In genomic region chr1:44683723-44684122, GRCm38 (mm10) we compare ENCODE assay signal across 16 mouse cellular contexts.
"Had no signal": no experiment of that assay in that cellular context is flagged by ENCODE, and none has a peak within 500 bp of the region (broad histone marks: within the 10 kb centered on the region; RNA-seq: fewer than 3 reads in every experiment).

No protein-coding gene starts in this region.

- H3K27me3 ChIP-seq: limb, embryonic 15.5 days; liver, embryonic 12.5 days; neural tube, embryonic 15.5 days had no signal

- DNase-seq: kidney, adult 8-10 months; kidney, postnatal 4 days; left cerebral cortex, postnatal 4 days; lung, embryonic 14.5 days; lung, postnatal 10 days; lung, postnatal 4 days; midbrain, embryonic 14.5 days; right cerebral cortex, postnatal 4 days; spleen, adult 18-20 months; thymus, adult 18-20 months; thymus, postnatal 14 days had no signal

- H3K27ac ChIP-seq: layer of hippocampus, adult 2 months; limb, embryonic 15.5 days; liver, embryonic 12.5 days; neural tube, embryonic 15.5 days had no signal

- H3K36me3 ChIP-seq: limb, embryonic 15.5 days; liver, embryonic 12.5 days; neural tube, embryonic 15.5 days had no signal

- H3K9me3 ChIP-seq: limb, embryonic 15.5 days; liver, embryonic 12.5 days; neural tube, embryonic 15.5 days had no signal

- ATAC-seq: intestine, postnatal 0 days; liver, embryonic 12.5 days had no signal

- H3K4me3 ChIP-seq: layer of hippocampus, adult 2 months; limb, embryonic 15.5 days; liver, embryonic 12.5 days; neural tube, embryonic 15.5 days had no signal

- H3K9ac ChIP-seq: limb, embryonic 15.5 days; liver, embryonic 12.5 days; lung, embryonic 14.5 days; neural tube, embryonic 15.5 days had no signal

- H3K4me2 ChIP-seq: limb, embryonic 15.5 days; liver, embryonic 12.5 days; lung, embryonic 14.5 days; neural tube, embryonic 15.5 days had no signal

- H3K4me1 ChIP-seq: liver, embryonic 12.5 days; neural tube, embryonic 15.5 days had no signal
